Mouse (Mus musculus) limb, embryonic 12.5 days (tissue): ENCODE measurements at regions not wholly inside any gene's neighbourhood (a gene's known extent, or its start where the extent isn't known, plus 50 kb on each side); places are given as distances from the start of the nearest gene placed in this dataset.

Experiments
- ATAC-seq: fragments of 200-750 bp; cut with Nextera tagmentation; 2 replicates; pipeline ENCODE4 v1.8.0; 2017; ENCODE audit warnings: low read depth, moderate TSS enrichment; ENCODE audit not compliant: insufficient number of reproducible peaks, insufficient read depth, low FRiP score, low TSS enrichment
- H3K27ac ChIP-seq: fragments of 300-500 bp; sonication (generic); 2 replicates; pipeline ENCODE4 v1.5.1; 2016; ENCODE audit warnings: mild to moderate bottlenecking, moderate library complexity
- H3K27me3 ChIP-seq: fragments of 300-500 bp; sonication (generic); 2 replicates; pipeline ENCODE4 v1.6.1; 2016; ENCODE audit warnings: mild to moderate bottlenecking, moderate library complexity
- H3K36me3 ChIP-seq: fragments of 300-500 bp; sonication (generic); 2 replicates; pipeline ENCODE4 v1.6.1; 2016; ENCODE audit warnings: mild to moderate bottlenecking, moderate library complexity
- H3K4me1 ChIP-seq: fragments of 300-500 bp; sonication (generic); replicated peaks from 2 replicates; pipeline ENCODE4 v1.6.1; 2016
- H3K4me2 ChIP-seq: fragments of 300-500 bp; sonication (generic); 2 replicates; pipeline ENCODE4 v1.6.1; 2016; ENCODE audit warnings: mild to moderate bottlenecking, moderate library complexity
- H3K4me3 ChIP-seq: fragments of 300-500 bp; sonication (generic); replicated peaks from 2 replicates; pipeline ENCODE4 v1.5.1; 2016; ENCODE audit warnings: mild to moderate bottlenecking
- H3K9ac ChIP-seq: fragments of 300-500 bp; sonication (generic); replicated peaks from 2 replicates; pipeline ENCODE4 v1.6.1; 2016; ENCODE audit warnings: mild to moderate bottlenecking, moderate library complexity
- H3K9me3 ChIP-seq: fragments of 300-500 bp; sonication (generic); 2 replicates; pipeline ENCODE4 v1.6.1; 2016; ENCODE audit warnings: mild to moderate bottlenecking, moderate library complexity
- WGBS: fragments of 180-500 bp; shearing (Covaris S2); methylation state at CpG from one replicate; pipeline ENCODE4 v1.1.7; 2016; 5-methylcytosine and 5-hydroxymethylcytosine counted together

- Histone ChIP-seq H3K9me3 (no peaks in the 10 kb centered on the region), H3K9ac (no peak overlapping the region), H3K4me3 (no peak overlapping the region), H3K4me1 (peaks cover 4% of the 10 kb centered on the region), H3K4me2 (no peak overlapping the region), H3K27ac (no peak overlapping the region), H3K27me3 (no peaks in the 10 kb centered on the region), H3K36me3 (no peaks in the 10 kb centered on the region)
- WGBS, result 84% methylated on average over 2 of the region's 2 CpGs
- ATAC-seq, result no peak
Measured at GRCm38 (mm10) chr8:34756916-34757315, 645.4 kb upstream of the Gm10131 start.

- peaks cover 1% of the 10 kb centered on the region for H3K4me1 ChIP-seq
- H3K4me2 ChIP-seq, result no peak overlapping the region
- ATAC-seq, result no peak
- no peaks in the 10 kb centered on the region for H3K36me3 ChIP-seq
- H3K27me3 ChIP-seq, result no peaks in the 10 kb centered on the region
- H3K4me3 ChIP-seq, result no peak overlapping the region
- H3K27ac ChIP-seq, result no peak overlapping the region
- H3K9ac ChIP-seq, result no peak overlapping the region
- WGBS, result 93% methylated on average over 4 of the region's 4 CpGs
- no peaks in the 10 kb centered on the region for H3K9me3 ChIP-seq
Measured at GRCm38 (mm10) chr8:34756171-34756570, 644.6 kb upstream of the Gm10131 start.

- Histone ChIP-seq H3K4me1 (no peaks in the 10 kb centered on the region), H3K27me3 (no peaks in the 10 kb centered on the region), H3K4me2 (no peak overlapping the region), H3K27ac (no peak overlapping the region), H3K9ac (no peak overlapping the region), H3K36me3 (no peaks in the 10 kb centered on the region), H3K4me3 (no peak overlapping the region), H3K9me3 (no peaks in the 10 kb centered on the region)
- no peak for ATAC-seq
- 82% methylated on average over 4 of the region's 4 CpGs for WGBS
Measured at GRCm38 (mm10) chr8:34755480-34755879, 643.9 kb upstream of the Gm10131 start.

- ATAC-seq, result no peak
- 73% methylated on average over 10 of the region's 10 CpGs for WGBS
- H3K36me3 ChIP-seq, result no peaks in the 10 kb centered on the region
- H3K27me3 ChIP-seq, result no peaks in the 10 kb centered on the region
- no peak overlapping the region for H3K9ac ChIP-seq
- H3K9me3 ChIP-seq, result no peaks in the 10 kb centered on the region
- no peaks in the 10 kb centered on the region for H3K4me1 ChIP-seq
- H3K4me2 ChIP-seq, result no peak overlapping the region
- H3K4me3 ChIP-seq, result no peak overlapping the region
- H3K27ac ChIP-seq, result no peak overlapping the region
Measured at GRCm38 (mm10) chr8:34753046-34753445, 641.5 kb upstream of the Gm10131 start.

GRCm38 (mm10) chr8:34748521-34748920 is 637.0 kb upstream of the Gm10131 start:
- no peak overlapping the region for H3K9ac ChIP-seq
- no peaks in the 10 kb centered on the region for H3K4me1 ChIP-seq
- H3K9me3 ChIP-seq, result no peaks in the 10 kb centered on the region
- no peaks in the 10 kb centered on the region for H3K27me3 ChIP-seq
- no peaks in the 10 kb centered on the region for H3K36me3 ChIP-seq
- H3K4me3 ChIP-seq, result no peak overlapping the region
- H3K4me2 ChIP-seq, result no peak overlapping the region
- no peak overlapping the region for H3K27ac ChIP-seq
- WGBS, result 69% methylated on average over 8 of the region's 8 CpGs
- ATAC-seq, result no peak

DNA sequence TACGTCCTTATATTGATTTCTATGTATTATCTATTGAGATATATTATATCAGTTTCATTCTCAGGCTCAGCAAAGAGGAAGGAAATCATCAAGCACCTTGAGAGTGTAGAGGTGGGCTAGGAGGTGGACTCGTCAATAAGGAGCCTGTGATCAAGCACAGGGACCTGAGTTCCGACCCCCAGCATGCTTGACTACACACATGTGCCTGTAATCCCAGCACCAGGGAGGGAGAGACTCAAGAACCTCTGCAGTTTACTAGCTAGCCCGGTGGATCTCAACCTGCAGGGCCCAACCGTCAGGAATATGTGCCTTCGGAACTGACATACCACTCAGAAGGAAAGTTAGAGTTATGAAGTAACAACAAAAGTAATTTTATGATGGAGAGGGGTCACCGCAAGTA is 634.2 kb upstream of the Gm10131 start:
- Histone ChIP-seq H3K4me1 (0 out of 2 replicates have a peak, but pooled peaks cover 4% of the 10 kb centered on the region), H3K9me3 (no peaks in the 10 kb centered on the region), H3K4me2 (no peak overlapping the region), H3K9ac (no peak overlapping the region), H3K27ac (no peak overlapping the region), H3K36me3 (no peaks in the 10 kb centered on the region), H3K27me3 (no peaks in the 10 kb centered on the region), H3K4me3 (no peak overlapping the region)
- 91% methylated on average over 7 of the region's 7 CpGs for WGBS
- ATAC-seq, result no peak

- ATAC-seq, result no peak
- Histone ChIP-seq H3K9ac (no peak overlapping the region), H3K27ac (no peak overlapping the region), H3K27me3 (no peaks in the 10 kb centered on the region), H3K4me2 (no peak overlapping the region), H3K36me3 (no peaks in the 10 kb centered on the region), H3K4me3 (no peak overlapping the region), H3K4me1 (0 out of 2 replicates have a peak, but pooled peaks cover 4% of the 10 kb centered on the region), H3K9me3 (no peaks in the 10 kb centered on the region)
- WGBS, result 71% methylated on average over 4 of the region's 4 CpGs
Measured at GRCm38 (mm10) chr8:34744682-34745081, 633.1 kb upstream of the Gm10131 start.

DNA sequence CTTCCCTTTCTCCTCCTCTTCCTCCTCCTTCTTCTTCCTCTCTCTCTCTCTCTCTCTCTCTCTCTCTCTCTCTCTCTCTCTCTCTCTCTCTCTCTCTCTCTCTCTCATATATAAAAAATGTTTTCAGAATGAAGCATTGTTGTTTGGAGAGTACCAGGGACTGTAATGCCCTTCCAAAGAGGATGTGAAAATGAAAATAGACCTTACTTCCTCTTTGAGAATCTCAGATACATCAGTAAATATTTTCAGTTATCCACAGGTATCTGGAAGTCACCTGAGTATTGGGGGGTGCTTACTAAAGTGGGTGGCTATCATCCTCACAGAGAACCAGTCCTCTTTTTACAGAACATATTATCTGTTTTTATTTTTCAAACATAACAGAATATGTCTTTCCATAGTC is 632.6 kb upstream of the Gm10131 start:
- H3K9ac ChIP-seq, result no peak overlapping the region
- no peak overlapping the region for H3K4me3 ChIP-seq
- no peaks in the 10 kb centered on the region for H3K36me3 ChIP-seq
- ATAC-seq, result no peak
- H3K4me2 ChIP-seq, result no peak overlapping the region
- H3K4me1 ChIP-seq, result 0 out of 2 replicates have a peak, but pooled peaks cover 4% of the 10 kb centered on the region
- no peak overlapping the region for H3K27ac ChIP-seq
- H3K9me3 ChIP-seq, result no peaks in the 10 kb centered on the region
- H3K27me3 ChIP-seq, result no peaks in the 10 kb centered on the region

GRCm38 (mm10) chr8:34743137-34743536 is 631.6 kb upstream of the Gm10131 start:
- ATAC-seq, result no peak
- WGBS, result 71% methylated on average over 6 of the region's 6 CpGs

DNA sequence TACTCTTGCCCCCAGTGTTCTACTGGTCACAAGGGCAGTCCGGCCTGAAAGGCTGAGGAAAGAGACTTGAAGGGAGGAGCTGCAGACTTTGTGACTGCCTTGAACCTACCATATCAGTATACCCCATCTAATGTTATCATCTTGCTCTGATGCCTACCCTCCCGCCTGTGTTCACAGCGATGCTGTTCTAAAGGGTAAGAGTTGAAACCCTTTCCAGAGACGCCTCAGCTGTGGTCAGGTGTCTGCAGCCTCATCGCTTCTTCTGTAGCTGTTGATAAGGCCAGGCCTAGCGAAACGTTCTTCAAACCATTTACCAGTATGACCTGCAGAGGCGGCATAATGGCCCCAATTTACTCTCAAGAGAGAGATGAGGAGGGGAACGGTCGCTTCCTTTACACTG is 629.3 kb upstream of the Gm10131 start:
- H3K4me1 ChIP-seq, result 0 out of 2 replicates have a peak, but pooled peaks cover 4% of the 10 kb centered on the region
- H3K4me2 ChIP-seq, result no peak overlapping the region
- H3K9ac ChIP-seq, result no peak overlapping the region
- no peaks in the 10 kb centered on the region for H3K36me3 ChIP-seq
- WGBS, result 79% methylated on average over 10 of the region's 10 CpGs
- H3K27ac ChIP-seq, result no peak overlapping the region
- ATAC-seq, result no peak
- no peaks in the 10 kb centered on the region for H3K9me3 ChIP-seq
- no peaks in the 10 kb centered on the region for H3K27me3 ChIP-seq
- H3K4me3 ChIP-seq, result no peak overlapping the region

More at GRCm38 (mm10) chr8:34743137-34743536, 631.6 kb upstream of the Gm10131 start:
- 0 out of 2 replicates have a peak, but pooled peaks cover 4% of the 10 kb centered on the region for H3K4me1 ChIP-seq
- no peaks in the 10 kb centered on the region for H3K9me3 ChIP-seq
- no peak overlapping the region for H3K27ac ChIP-seq
- no peaks in the 10 kb centered on the region for H3K27me3 ChIP-seq
- H3K9ac ChIP-seq, result no peak overlapping the region
- H3K4me3 ChIP-seq, result no peak overlapping the region
- no peak overlapping the region for H3K4me2 ChIP-seq
- H3K36me3 ChIP-seq, result no peaks in the 10 kb centered on the region

DNA sequence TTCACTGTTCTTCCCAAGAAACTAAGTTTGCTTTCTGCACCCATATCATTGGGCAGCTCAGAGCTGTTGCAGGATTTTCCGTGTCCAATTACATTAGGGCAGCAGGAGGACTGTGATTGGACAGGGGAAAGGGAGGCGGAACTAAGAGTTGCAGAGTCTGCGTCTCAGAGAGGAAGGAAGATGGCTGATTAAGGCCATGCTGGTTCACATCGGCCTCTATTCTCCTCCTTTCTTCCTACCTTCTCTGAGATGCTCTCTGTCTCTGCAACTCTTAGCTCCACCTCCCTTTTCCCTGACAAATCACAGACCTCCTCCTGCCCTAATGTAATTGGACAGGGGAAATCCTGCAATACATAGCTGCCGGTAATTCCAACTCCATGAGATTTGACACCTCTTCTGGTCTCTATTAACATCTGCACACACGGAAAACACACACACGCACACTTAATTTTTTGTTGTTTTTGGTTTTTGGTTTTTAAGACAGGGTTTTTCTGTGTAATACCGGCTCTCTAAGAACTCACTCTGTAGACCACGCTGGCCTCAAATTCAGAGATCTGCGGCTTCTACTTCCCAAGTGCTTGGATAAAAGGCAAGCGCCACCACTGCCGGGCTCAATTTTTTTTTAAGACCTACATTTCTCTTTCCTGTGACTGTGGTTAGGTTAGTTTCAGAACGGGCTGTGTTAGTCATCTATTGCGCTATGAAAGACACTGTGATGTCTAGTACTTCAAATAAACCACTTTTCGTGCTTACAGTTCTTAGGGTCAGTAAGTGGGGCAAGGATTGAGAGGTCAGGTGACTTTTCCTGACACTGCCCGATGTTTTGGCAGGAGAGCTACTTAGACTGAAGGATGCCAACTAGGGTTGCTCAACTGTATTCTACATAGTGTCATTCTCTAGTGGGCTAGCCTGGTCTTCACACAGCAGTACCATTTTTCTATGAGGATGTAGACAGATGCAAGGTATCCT is 628.6 kb upstream of the Gm10131 start:
- ATAC-seq, result no peak
- WGBS, result 86% methylated on average over 16 of the region's 16 CpGs
- no peaks in the 10 kb centered on the region for H3K36me3 ChIP-seq
- no peak overlapping the region for H3K4me2 ChIP-seq
- H3K27me3 ChIP-seq, result no peaks in the 10 kb centered on the region
- no peak overlapping the region for H3K9ac ChIP-seq
- 0 out of 2 replicates have a peak, but pooled peaks cover 4% of the 10 kb centered on the region for H3K4me1 ChIP-seq
- H3K27ac ChIP-seq, result no peak overlapping the region
- no peaks in the 10 kb centered on the region for H3K9me3 ChIP-seq
- no peak overlapping the region for H3K4me3 ChIP-seq
